Mouse (Mus musculus) kidney, adult 2 months (tissue): Measurements from ENCODE around the gene Tpo. TPM values are rescaled to one million over a fixed set of nuclear protein-coding genes. Genes with fewer than 3 reads are reported as not detected.
A peak's percentile ranks its signal among the peaks of the same experiment; 100 is the strongest.

ENCODE experiments used
- DNase-seq: peaks from one replicate; pipeline ENCODE4 v3.0.0; 2021
- H3K27ac ChIP-seq: fragments of 200-500 bp; 2 replicates; pipeline ENCODE4 v1.5.1; 2012; ENCODE audit warnings: low read depth, low read length, control low read depth, inconsistent platforms; ENCODE audit not compliant: insufficient read depth
- H3K27me3 ChIP-seq: fragments of 200-500 bp; replicated peaks from 2 replicates; pipeline ENCODE4 v1.6.1; 2012; ENCODE audit warnings: mild to moderate bottlenecking, moderate library complexity, low read length, inconsistent platforms; ENCODE audit not compliant: control insufficient read depth, insufficient read depth
- H3K36me3 ChIP-seq: fragments of 200-500 bp; 2 replicates; pipeline ENCODE4 v1.6.1; 2012; ENCODE audit warnings: mild to moderate bottlenecking, moderate library complexity, low read length, inconsistent platforms; ENCODE audit not compliant: control insufficient read depth, insufficient read depth
- H3K4me1 ChIP-seq: fragments of 200-500 bp; 2 replicates; pipeline ENCODE4 v1.6.1; 2011; ENCODE audit warnings: low read length; ENCODE audit not compliant: control insufficient read depth, insufficient read depth
- H3K4me3 ChIP-seq: fragments of 200-500 bp; 2 replicates; pipeline ENCODE4 v1.5.1; 2011; ENCODE audit warnings: mild to moderate bottlenecking, low read depth, low read length, control low read depth; ENCODE audit not compliant: insufficient read depth
- CTCF ChIP-seq: fragments of 200-500 bp; conservative IDR thresholded peaks from 2 replicates; pipeline ENCODE4 v1.5.1; 2011; ENCODE audit warnings: low read depth, mild to moderate bottlenecking, control low read depth, low read length, moderate library complexity, mixed read lengths; ENCODE audit not compliant: insufficient read depth, insufficient read length
- POLR2A ChIP-seq: fragments of 200-500 bp; IDR thresholded peaks from one replicate; pipeline ENCODE4 v1.6.1; 2011; ENCODE audit warnings: low read depth, low read length, control low read depth
- WGBS: fragments of 180-500 bp; shearing (Covaris S2); methylation state at CpG from one replicate; pipeline ENCODE4 v1.1.7; 2018; 5-methylcytosine and 5-hydroxymethylcytosine counted together
- polyA plus RNA-seq: library from polyadenylated mRNA; depleted of rRNA; stranded (reverse); fragments of >200 nt; gene quantifications from 2 replicates; pipeline ENCODE4 v1.2.3, GENCODE M21; 2012

Gene Tpo
- polyA plus RNA-seq, 1 experiment = not detected

DNA sequence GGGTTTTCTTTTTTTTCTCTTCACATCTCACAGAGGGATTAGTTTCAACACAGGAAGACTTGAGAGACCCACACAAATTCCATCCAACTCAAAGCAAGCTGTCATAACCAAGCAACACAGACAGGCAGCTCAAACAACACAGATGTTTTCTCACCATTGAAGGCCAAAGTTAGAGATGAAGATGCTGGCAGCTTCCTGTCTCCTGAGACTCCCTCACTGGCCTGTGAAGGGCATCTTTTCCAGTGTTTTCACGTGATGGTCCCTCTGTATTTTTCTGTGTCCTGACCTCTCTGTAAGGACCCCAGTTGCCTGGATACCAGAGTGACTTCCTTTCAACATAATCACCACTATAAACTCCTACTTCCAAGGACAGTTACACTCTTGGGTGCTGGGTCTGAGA, 97.0 kb downstream of the Tpo start:
- DNase-seq = no peak
- H3K27ac ChIP-seq = no peak overlapping the region
- 50% methylated on average over 1 of the region's 1 CpGs for WGBS

DNA sequence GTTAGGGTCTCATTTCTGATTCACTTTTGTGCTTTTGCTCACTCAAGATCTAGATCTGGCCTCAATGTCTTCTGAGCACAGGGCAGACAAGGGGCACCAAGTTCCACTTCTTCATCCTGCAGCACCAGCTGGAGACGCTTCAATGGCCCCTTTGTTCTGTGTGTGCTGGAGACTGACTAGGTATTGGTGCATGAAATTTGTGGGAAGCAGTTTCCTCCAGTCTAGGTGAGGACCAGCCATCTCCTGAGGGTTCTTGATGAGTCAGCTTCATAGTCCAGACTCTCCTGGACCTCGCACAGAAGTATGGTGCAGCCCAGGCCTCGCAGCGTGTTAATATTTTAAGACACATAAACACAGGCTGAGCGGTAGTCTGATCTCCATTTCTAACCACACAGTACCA, 97.7 kb downstream of the Tpo start:
- Histone ChIP-seq H3K4me1 (no peaks in the 10 kb centered on the region), H3K27me3 (no peaks in the 10 kb centered on the region), H3K27ac (no peak overlapping the region), H3K36me3 (no peaks in the 10 kb centered on the region), H3K4me3 (no peak overlapping the region)
- WGBS = 82% methylated on average over 5 of the region's 5 CpGs
- TF ChIP-seq CTCF = no peak
- TF ChIP-seq POLR2A = no peak
- no peak for DNase-seq

More for the DNA sequence above, 97.0 kb downstream of the Tpo start:
- Histone ChIP-seq H3K4me1 (no peaks in the 10 kb centered on the region), H3K27me3 (no peaks in the 10 kb centered on the region), H3K4me3 (no peak overlapping the region), H3K36me3 (no peaks in the 10 kb centered on the region)
- TF ChIP-seq CTCF (no peak), POLR2A (no peak)

DNA sequence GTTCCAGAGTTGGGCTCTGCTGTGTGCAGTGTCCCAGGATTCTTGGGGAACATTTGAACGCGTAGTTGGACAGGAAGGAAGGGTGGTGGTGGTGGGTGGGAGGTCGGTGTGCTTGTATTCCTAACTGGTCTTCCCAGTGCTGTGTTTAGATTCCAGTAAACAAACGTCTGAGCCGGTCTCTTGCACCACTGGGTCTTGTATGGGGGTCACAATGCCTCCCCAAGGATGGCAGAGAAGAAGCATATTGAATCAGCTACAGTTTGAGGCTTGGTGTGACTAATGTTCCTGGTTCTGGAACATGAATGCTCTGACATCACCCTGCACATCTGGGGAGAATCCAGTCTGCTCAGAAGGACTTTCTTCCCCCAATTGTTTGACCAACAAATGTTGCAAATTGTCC, 101.9 kb downstream of the Tpo start:
- no peak overlapping the region for H3K4me3 ChIP-seq
- no peaks in the 10 kb centered on the region for H3K36me3 ChIP-seq
- no peak overlapping the region for H3K27ac ChIP-seq
- 62% methylated on average over 5 of the region's 5 CpGs for WGBS
- H3K4me1 ChIP-seq = no peaks in the 10 kb centered on the region
- no peaks in the 10 kb centered on the region for H3K27me3 ChIP-seq
- TF ChIP-seq POLR2A = no peak
- no peak for TF ChIP-seq CTCF
- DNase-seq = no peak

DNA sequence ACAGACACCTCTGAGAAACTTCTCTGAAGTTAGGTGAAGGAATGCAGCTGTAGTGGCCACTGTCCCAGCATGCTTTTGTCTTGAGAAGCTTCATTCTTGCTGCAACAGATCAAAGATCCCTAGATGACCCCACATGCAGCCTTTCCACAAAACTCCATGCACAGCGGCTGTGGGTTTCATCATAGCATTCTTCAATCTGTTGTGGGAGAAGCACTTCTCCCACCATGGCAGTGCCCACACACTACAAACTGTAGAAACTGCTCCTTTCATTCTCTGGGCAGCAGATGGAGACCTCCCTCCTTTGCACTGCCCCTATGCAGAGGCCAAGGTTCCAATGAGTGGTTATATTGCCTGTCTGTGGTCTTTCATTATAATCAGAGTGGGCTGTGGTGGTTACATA, 103.3 kb downstream of the Tpo start:
- WGBS = 91% methylated on average over 1 of the region's 1 CpGs
- H3K27ac ChIP-seq = no peak overlapping the region

DNA sequence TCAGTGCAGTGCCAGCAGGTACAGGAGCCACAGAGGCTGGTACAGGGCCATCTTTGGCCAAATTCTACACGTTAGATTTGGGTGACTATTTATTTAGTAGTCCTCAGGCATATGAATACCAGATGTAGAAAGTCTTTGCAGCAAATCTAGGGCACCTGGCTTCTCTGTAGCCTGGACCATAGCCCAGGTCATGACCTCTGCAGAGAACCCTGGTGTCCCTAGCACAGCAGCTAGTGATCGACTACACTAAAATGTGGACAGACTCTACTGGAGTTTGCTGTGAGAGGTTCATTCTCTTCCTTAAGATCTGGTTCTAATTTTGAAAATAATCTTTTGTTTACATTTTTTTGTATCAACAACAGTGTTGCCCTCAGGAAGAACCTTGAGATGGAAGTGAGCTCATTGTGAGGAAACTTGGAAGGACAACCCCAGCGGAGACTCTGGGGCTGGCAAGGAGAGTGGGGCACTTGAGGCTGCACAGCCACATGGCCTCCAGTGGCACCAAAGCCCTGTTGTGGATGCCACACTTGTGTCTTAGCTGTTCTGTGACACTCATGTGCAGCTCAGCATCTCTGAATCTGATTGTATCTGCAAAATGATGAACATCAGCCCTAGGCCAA, 104.6 kb downstream of the Tpo start:
- DNase-seq = no peak
- TF ChIP-seq POLR2A = no peak
- TF ChIP-seq CTCF = no peak
- H3K36me3 ChIP-seq = no peaks in the 10 kb centered on the region
- H3K27ac ChIP-seq = no peak overlapping the region
- no peaks in the 10 kb centered on the region for H3K27me3 ChIP-seq
- WGBS = 85% methylated on average over 3 of the region's 3 CpGs
- H3K4me3 ChIP-seq = no peak overlapping the region
- no peaks in the 10 kb centered on the region for H3K4me1 ChIP-seq

More for the DNA sequence above, 103.3 kb downstream of the Tpo start:
- Histone ChIP-seq H3K4me3 (no peak overlapping the region), H3K4me1 (no peaks in the 10 kb centered on the region), H3K27me3 (no peaks in the 10 kb centered on the region), H3K36me3 (no peaks in the 10 kb centered on the region)
- TF ChIP-seq POLR2A (no peak), CTCF (no peak)
- DNase-seq = no peak

DNA sequence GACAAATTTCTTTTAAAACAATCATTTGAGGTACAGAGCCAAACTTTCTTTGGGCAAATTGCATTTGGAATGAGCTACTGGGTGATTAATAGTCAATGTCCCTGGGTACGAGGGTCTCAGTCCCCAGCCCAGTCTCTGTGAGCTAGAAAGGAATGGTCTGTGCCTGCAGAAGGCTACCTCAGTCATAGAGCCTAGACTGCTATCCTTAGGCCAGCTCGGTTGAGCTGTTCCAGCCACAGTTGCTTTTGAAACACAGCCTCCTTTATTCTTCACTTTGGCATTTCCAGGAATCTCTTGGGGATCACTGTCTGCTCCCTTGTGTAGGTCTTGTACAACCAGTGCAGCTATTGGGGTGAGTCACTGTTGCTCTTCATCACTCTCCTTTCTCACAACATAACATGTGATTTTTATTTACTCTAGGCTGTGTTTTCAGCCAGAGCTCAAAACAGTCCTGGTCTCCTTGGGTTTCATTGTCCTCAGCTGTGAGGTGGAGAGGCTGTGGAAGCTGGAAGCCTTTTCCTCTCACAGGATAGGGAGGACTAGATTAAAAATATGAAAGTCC, 108.1 kb downstream of the Tpo start:
- WGBS = 85% methylated on average over 2 of the region's 2 CpGs
- Histone ChIP-seq H3K27ac (no peak overlapping the region), H3K27me3 (no peaks in the 10 kb centered on the region), H3K4me3 (no peak overlapping the region), H3K4me1 (no peaks in the 10 kb centered on the region), H3K36me3 (no peaks in the 10 kb centered on the region)
- TF ChIP-seq CTCF (no peak), POLR2A (no peak)
- no peak for DNase-seq

DNA sequence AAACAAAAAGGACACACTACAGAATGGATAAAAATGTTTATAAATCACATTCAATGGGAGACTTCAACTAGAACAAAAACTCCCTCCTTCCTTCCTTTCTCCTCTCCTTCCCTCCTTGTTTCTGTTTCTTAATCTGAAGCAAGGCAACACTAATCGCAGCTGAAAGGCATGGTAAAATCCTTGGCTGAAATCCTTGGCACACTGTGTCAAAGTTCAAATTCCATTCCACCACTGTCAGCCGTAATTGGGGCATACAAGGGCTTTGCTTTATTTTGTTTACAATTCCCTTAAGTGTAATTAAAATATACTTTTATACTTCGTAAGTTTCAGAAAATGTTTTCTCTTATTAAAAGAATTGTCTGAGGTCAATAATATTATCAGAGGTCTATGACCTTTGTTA, 108.9 kb downstream of the Tpo start:
- H3K27me3 ChIP-seq = no peaks in the 10 kb centered on the region
- DNase-seq = peak; percentile 87
- H3K4me3 ChIP-seq = no peak overlapping the region
- WGBS = 19% methylated on average over 3 of the region's 3 CpGs
- TF ChIP-seq CTCF (no peak), POLR2A (no peak)
- H3K27ac ChIP-seq = no peak overlapping the region
- H3K4me1 ChIP-seq = no peaks in the 10 kb centered on the region
- H3K36me3 ChIP-seq = no peaks in the 10 kb centered on the region
